ENCODE assay signal across 9 mouse cellular contexts in the genomic region with DNA sequence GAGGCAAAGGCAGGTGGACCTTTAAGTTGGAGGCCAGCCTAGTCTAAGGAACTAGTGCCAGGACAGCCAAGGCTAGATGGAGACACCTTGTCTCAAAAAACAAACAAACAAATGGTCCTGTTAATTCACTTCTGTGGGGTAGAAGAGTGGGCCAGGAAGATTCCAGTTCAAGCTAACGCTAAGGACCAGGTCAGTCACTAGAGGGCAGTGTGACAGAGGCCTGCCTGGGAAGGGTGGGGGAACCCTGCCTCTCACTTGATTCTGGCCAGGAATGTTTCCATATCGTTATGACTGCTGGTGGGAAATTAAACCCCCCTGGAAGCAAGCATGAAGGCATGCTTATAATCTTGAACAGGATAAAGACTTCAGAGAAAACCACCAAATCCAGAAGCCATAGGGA. TPM values are rescaled to one million over a fixed set of nuclear protein-coding genes. Genes with fewer than 3 reads are reported as not detected.
A peak's percentile ranks its signal among the peaks of the same experiment; 100 is the strongest.
DNase-seq lines count a peak whose midpoint lies in the region; ATAC-seq and TF ChIP-seq lines count a peak whose summit lies in the region.
"Had no signal": no experiment of that assay in that cellular context is flagged by ENCODE, and none has a peak within 500 bp of the region (broad histone marks: within the 10 kb centered on the region; RNA-seq: fewer than 3 reads in every experiment).

No protein-coding gene starts in this region.

- no peak overlapping the region for H3K9ac ChIP-seq in kidney, embryonic 15.5 days
- no peak overlapping the region for H3K9ac ChIP-seq in kidney, postnatal 0 days (ENCODE audit: low read depth, low read length)
- no peak overlapping the region for H3K9ac ChIP-seq in midbrain, postnatal 0 days (replicated peaks; ENCODE audit: low read length, poor library complexity, severe bottlenecking)

- H3K4me2 ChIP-seq in kidney, embryonic 15.5 days, result no peak overlapping the region
- no peak overlapping the region for H3K4me2 ChIP-seq in kidney, postnatal 0 days (ENCODE audit: low read length)
- H3K4me2 ChIP-seq in midbrain, postnatal 0 days (ENCODE audit: low read depth, low read length, poor library complexity, severe bottlenecking), result no peak overlapping the region

- H3K27ac ChIP-seq in kidney, embryonic 15.5 days, result no peak overlapping the region
- H3K27ac ChIP-seq in kidney, postnatal 0 days, result no peak overlapping the region
- H3K27ac ChIP-seq in midbrain, postnatal 0 days (ENCODE audit: low read depth, low read length), result no peak overlapping the region

- H3K4me1 ChIP-seq in kidney, embryonic 15.5 days, result peaks cover 2% of the 10 kb centered on the region; the same call in 1 of the 2 replicates
- H3K4me1 ChIP-seq in kidney, postnatal 0 days (replicated peaks; ENCODE audit: insufficient read depth, low read length), result no peaks in the 10 kb centered on the region
- H3K4me1 ChIP-seq in midbrain, postnatal 0 days (ENCODE audit: insufficient read depth, low read length), result no peaks in the 10 kb centered on the region

- no peak overlapping the region for H3K4me3 ChIP-seq in kidney, embryonic 15.5 days (replicated peaks)
- no peak overlapping the region for H3K4me3 ChIP-seq in kidney, postnatal 0 days (replicated peaks; ENCODE audit: low read depth, low read length)
- H3K4me3 ChIP-seq in midbrain, postnatal 0 days (ENCODE audit: low read depth, low read length), result no peak overlapping the region
- H3K4me3 ChIP-seq: megakaryocyte, embryonic 14.5 days had no signal

- peak; percentile 18 for DNase-seq in kidney, adult 11 months
- peak; percentile 77 for DNase-seq in kidney, postnatal 0 days (ENCODE audit: low spot score)
- peak; percentile 65 for DNase-seq in midbrain, postnatal 0 days (ENCODE audit: low spot score)
- no peak for DNase-seq in yolk sac, embryonic 10.5 days (ENCODE audit: low spot score)

- H3K36me3 ChIP-seq in kidney, embryonic 15.5 days, result no peaks in the 10 kb centered on the region
- no peaks in the 10 kb centered on the region for H3K36me3 ChIP-seq in kidney, postnatal 0 days (ENCODE audit: insufficient read depth, low read length)
- no peaks in the 10 kb centered on the region for H3K36me3 ChIP-seq in midbrain, postnatal 0 days (ENCODE audit: insufficient read depth, low read length)

- WGBS in kidney, embryonic 15.5 days, result 4% methylated on average over 2 of the region's 2 CpGs
- WGBS in kidney, postnatal 0 days, result 0% methylated on average over 2 of the region's 2 CpGs
- WGBS in midbrain, postnatal 0 days, result 0% methylated on average over 2 of the region's 2 CpGs

- ATAC-seq in kidney, embryonic 15.5 days (replicated peaks; ENCODE audit: low FRiP score), result no peak
- peak; percentile 50 for ATAC-seq in CD4-positive, CD25-positive, alpha-beta regulatory T cell, adult 4 months
- ATAC-seq in activated CD4-positive, CD25-positive, alpha-beta regulatory T cell, adult 4 months, result peak; percentile 45
- peak; percentile 82 for ATAC-seq in common myeloid progenitor, adult 5-6 weeks (replicated peaks; ENCODE audit: low read depth, poor library complexity, severe bottlenecking)
- ATAC-seq in kidney, postnatal 0 days (replicated peaks; ENCODE audit: low FRiP score, low read depth), result no peak
- no peak for ATAC-seq in midbrain, postnatal 0 days (ENCODE audit: low FRiP score)

- H3K9me3 ChIP-seq in kidney, embryonic 15.5 days (replicated peaks), result no peaks in the 10 kb centered on the region
- H3K9me3 ChIP-seq in kidney, postnatal 0 days (replicated peaks; ENCODE audit: low read length), result no peaks in the 10 kb centered on the region
- no peaks in the 10 kb centered on the region for H3K9me3 ChIP-seq in midbrain, postnatal 0 days (ENCODE audit: low read length)

- no peaks in the 10 kb centered on the region for H3K27me3 ChIP-seq in kidney, embryonic 15.5 days
- no peaks in the 10 kb centered on the region for H3K27me3 ChIP-seq in kidney, postnatal 0 days (ENCODE audit: insufficient read depth, low read length)
- no peaks in the 10 kb centered on the region for H3K27me3 ChIP-seq in midbrain, postnatal 0 days (ENCODE audit: insufficient read depth, low read length)
- H3K27me3 ChIP-seq: megakaryocyte, embryonic 14.5 days had no signal

- peak; percentile 88 for TF ChIP-seq CTCF in kidney, postnatal 0 days (IDR thresholded peaks at IDR 0.05; ENCODE audit: low read depth)
- peak; percentile 83 for TF ChIP-seq CTCF in midbrain, postnatal 0 days (IDR thresholded peaks at IDR 0.05)

RNA-seq across cellular contexts. Expression of gene Tmem170, which starts 5.0 kb away (rescaled TPM):
- polyA plus RNA-seq in kidney, embryonic 15.5 days (2015; fragmentation: Nextera tagmentation; extraction: Ambion mirVana), result 13.0 and 13.4 TPM in 2 replicates
- 1 to 10 TPM; 7.5 to 9.2 TPM for polyA plus RNA-seq in CD4-positive, CD25-positive, alpha-beta regulatory T cell, adult 4 months (2017; shearing (Covaris generic))
- polyA plus RNA-seq in activated CD4-positive, CD25-positive, alpha-beta regulatory T cell, adult 4 months (2017; shearing (Covaris generic)), result 1 to 10 TPM; 6.4 to 8.4 TPM
- 2.3 and 2.5 TPM in 2 replicates for total RNA-seq in common myeloid progenitor, adult 5-6 weeks (2017)
- 15.1 and 15.8 TPM in 2 replicates for polyA plus RNA-seq in kidney, postnatal 0 days (2015; fragmentation: Nextera tagmentation; extraction: Ambion mirVana)
- total RNA-seq in midbrain, postnatal 0 days (2014; rRNA removed), result 3.6 TPM in 2 replicates
- polyA plus RNA-seq in midbrain, postnatal 0 days (2015; fragmentation: Nextera tagmentation; extraction: Ambion mirVana), result 2.1 and 2.7 TPM in 2 replicates

RNA-seq across cellular contexts. Expression of gene Cfdp1, which starts 27.5 kb away (rescaled TPM):
- 226 and 233 TPM in 2 replicates for polyA plus RNA-seq in kidney, embryonic 15.5 days (2015; fragmentation: Nextera tagmentation; extraction: Ambion mirVana)
- polyA plus RNA-seq in CD4-positive, CD25-positive, alpha-beta regulatory T cell, adult 4 months (2017; shearing (Covaris generic)), result 100 to 1,000 TPM; 120 to 140 TPM
- 100 to 1,000 TPM; 118 to 135 TPM for polyA plus RNA-seq in activated CD4-positive, CD25-positive, alpha-beta regulatory T cell, adult 4 months (2017; shearing (Covaris generic))
- total RNA-seq in common myeloid progenitor, adult 5-6 weeks (2017), result 202 and 252 TPM in 2 replicates
- polyA plus RNA-seq in kidney, postnatal 0 days (2015; fragmentation: Nextera tagmentation; extraction: Ambion mirVana), result 180 and 183 TPM in 2 replicates
- total RNA-seq in midbrain, postnatal 0 days (2014; rRNA removed), result 61.3 and 63.1 TPM in 2 replicates
- polyA plus RNA-seq in midbrain, postnatal 0 days (2015; fragmentation: Nextera tagmentation; extraction: Ambion mirVana), result 196 and 197 TPM in 2 replicates

RNA-seq across cellular contexts. Expression of gene Chst5, which starts 28.7 kb away (rescaled TPM):
- polyA plus RNA-seq in kidney, embryonic 15.5 days (2015; fragmentation: Nextera tagmentation; extraction: Ambion mirVana), result 0.96 and 1.1 TPM in 2 replicates
- polyA plus RNA-seq in CD4-positive, CD25-positive, alpha-beta regulatory T cell, adult 4 months (2017; shearing (Covaris generic)), result not detected
- not detected for polyA plus RNA-seq in activated CD4-positive, CD25-positive, alpha-beta regulatory T cell, adult 4 months (2017; shearing (Covaris generic))
- not detected in 2 replicates for total RNA-seq in common myeloid progenitor, adult 5-6 weeks (2017)
- 0.51 and 0.58 TPM in 2 replicates for polyA plus RNA-seq in kidney, postnatal 0 days (2015; fragmentation: Nextera tagmentation; extraction: Ambion mirVana)
- 2.9 and 5.2 TPM in 2 replicates for total RNA-seq in midbrain, postnatal 0 days (2014; rRNA removed)
- 3.4 and 3.6 TPM in 2 replicates for polyA plus RNA-seq in midbrain, postnatal 0 days (2015; fragmentation: Nextera tagmentation; extraction: Ambion mirVana)

RNA-seq across cellular contexts. Expression of gene Tmem231, which starts 52.1 kb away (rescaled TPM):
- 21.1 and 21.5 TPM in 2 replicates for polyA plus RNA-seq in kidney, embryonic 15.5 days (2015; fragmentation: Nextera tagmentation; extraction: Ambion mirVana)
- polyA plus RNA-seq in CD4-positive, CD25-positive, alpha-beta regulatory T cell, adult 4 months (2017; shearing (Covaris generic)), result 1 to 10 TPM; 2.5 to 3.5 TPM
- 1 to 10 TPM; 1.4 to 1.8 TPM for polyA plus RNA-seq in activated CD4-positive, CD25-positive, alpha-beta regulatory T cell, adult 4 months (2017; shearing (Covaris generic))
- total RNA-seq in common myeloid progenitor, adult 5-6 weeks (2017), result 1.5 and 3.6 TPM in 2 replicates
- 17.3 and 17.7 TPM in 2 replicates for polyA plus RNA-seq in kidney, postnatal 0 days (2015; fragmentation: Nextera tagmentation; extraction: Ambion mirVana)
- 21.3 and 23.7 TPM in 2 replicates for total RNA-seq in midbrain, postnatal 0 days (2014; rRNA removed)
- polyA plus RNA-seq in midbrain, postnatal 0 days (2015; fragmentation: Nextera tagmentation; extraction: Ambion mirVana), result 17.3 and 18.7 TPM in 2 replicates

RNA-seq across cellular contexts. Expression of gene Gabarapl2, which starts 58.9 kb away (rescaled TPM):
- 194 and 198 TPM in 2 replicates for polyA plus RNA-seq in kidney, embryonic 15.5 days (2015; fragmentation: Nextera tagmentation; extraction: Ambion mirVana)
- polyA plus RNA-seq in CD4-positive, CD25-positive, alpha-beta regulatory T cell, adult 4 months (2017; shearing (Covaris generic)), result 100 to 1,000 TPM; 205 to 239 TPM
- 100 to 1,000 TPM; 244 to 264 TPM for polyA plus RNA-seq in activated CD4-positive, CD25-positive, alpha-beta regulatory T cell, adult 4 months (2017; shearing (Covaris generic))
- 28.6 and 41.6 TPM in 2 replicates for total RNA-seq in common myeloid progenitor, adult 5-6 weeks (2017)
- 264 and 266 TPM in 2 replicates for polyA plus RNA-seq in kidney, postnatal 0 days (2015; fragmentation: Nextera tagmentation; extraction: Ambion mirVana)
- 117 and 121 TPM in 2 replicates for total RNA-seq in midbrain, postnatal 0 days (2014; rRNA removed)
- polyA plus RNA-seq in midbrain, postnatal 0 days (2015; fragmentation: Nextera tagmentation; extraction: Ambion mirVana), result 459 and 469 TPM in 2 replicates

Comparison
In these comparisons a context has a peak if more than half of its experiments do, and no peak if none do; other contexts are left out.
1. ATAC-seq: peak in CD4-positive, CD25-positive, alpha-beta regulatory T cell, adult 4 months (single experiment), activated CD4-positive, CD25-positive, alpha-beta regulatory T cell, adult 4 months (single experiment) and common myeloid progenitor, adult 5-6 weeks (single experiment); none in kidney, embryonic 15.5 days (single experiment), kidney, postnatal 0 days (single experiment) and midbrain, postnatal 0 days (single experiment).